Mouse (Mus musculus) stomach, embryonic 14.5 days (tissue): Measurements from ENCODE around the gene Id1. TPM values are rescaled to one million over a fixed set of nuclear protein-coding genes. Genes with fewer than 3 reads are reported as not detected.

ENCODE experiments used
- ATAC-seq: fragments of 200-750 bp; cut with Nextera tagmentation; 2 replicates; pipeline ENCODE4 v1.8.0; 2017; ENCODE audit warnings: low read depth, moderate TSS enrichment; ENCODE audit not compliant: insufficient number of reproducible peaks, insufficient read depth, low FRiP score
- H3K27ac ChIP-seq: fragments of 300-500 bp; sonication (generic); 2 replicates; pipeline ENCODE4 v1.5.1; 2014; ENCODE audit warnings: mild to moderate bottlenecking, low read length, moderate library complexity, mixed read lengths
- H3K27me3 ChIP-seq: fragments of 300-500 bp; sonication (generic); 2 replicates; pipeline ENCODE4 v1.6.1; 2014; ENCODE audit warnings: low read length, control low read depth, mixed read lengths; ENCODE audit not compliant: control insufficient read depth, insufficient read depth
- H3K36me3 ChIP-seq: fragments of 300-500 bp; sonication (generic); 2 replicates; pipeline ENCODE4 v1.6.1; 2014; ENCODE audit warnings: mild to moderate bottlenecking, control low read depth, low read length, moderate library complexity, mixed read lengths; ENCODE audit not compliant: control insufficient read depth, insufficient read depth
- H3K4me1 ChIP-seq: fragments of 300-500 bp; sonication (generic); 2 replicates; pipeline ENCODE4 v1.6.1; 2014; ENCODE audit warnings: low read length, control low read depth, mixed read lengths; ENCODE audit not compliant: control insufficient read depth, insufficient read depth
- H3K4me2 ChIP-seq: fragments of 300-500 bp; sonication (generic); replicated peaks from 2 replicates; pipeline ENCODE4 v1.6.1; 2014; ENCODE audit warnings: low read depth, low read length, control low read depth
- H3K4me3 ChIP-seq: fragments of 300-500 bp; sonication (generic); 2 replicates; pipeline ENCODE4 v1.5.1; 2014; ENCODE audit warnings: low read depth, low read length, control low read depth
- H3K9ac ChIP-seq: fragments of 300-500 bp; sonication (generic); replicated peaks from 2 replicates; pipeline ENCODE4 v1.6.1; 2014; ENCODE audit warnings: low read depth, mild to moderate bottlenecking, control low read depth, low read length, moderate library complexity, mixed read lengths
- H3K9me3 ChIP-seq: fragments of 300-500 bp; sonication (generic); 2 replicates; pipeline ENCODE4 v1.6.1; 2016; ENCODE audit warnings: low read depth, low read length, control low read depth; ENCODE audit not compliant: control insufficient read depth
- WGBS: fragments of 180-500 bp; shearing (Covaris S2); extraction: QIAGEN DNeasy Blood & Tissue Kit; methylation state at CpG from one replicate; pipeline ENCODE4 v1.1.7; 2014; 5-methylcytosine and 5-hydroxymethylcytosine counted together
- polyA plus RNA-seq: library from polyadenylated mRNA; unstranded; fragments of >200 nt; fragmentation: Nextera tagmentation; extraction: Ambion mirVana; gene quantifications from 2 replicates; pipeline ENCODE4 v1.2.1, GENCODE M21; 2014

Id1 gene
- polyA plus RNA-seq, 1 experiment from 2014 or later = 147 TPM

GRCm38 (mm10) chr2:152696476-152697164, 39.4 kb upstream of the Id1 start:
- H3K9me3 ChIP-seq = no peaks in the 10 kb centered on the region
- H3K27ac ChIP-seq = peak overlapping the region; percentile 18; the same call in 1 of the 2 replicates
- no peaks in the 10 kb centered on the region for H3K27me3 ChIP-seq
- H3K4me1 ChIP-seq = peaks cover 10% of the 10 kb centered on the region; the same call in 1 of the 2 replicates
- H3K4me2 ChIP-seq = no peak overlapping the region
- no peak overlapping the region for H3K4me3 ChIP-seq
- WGBS = 43% methylated on average over 20 of the region's 20 CpGs
- H3K36me3 ChIP-seq = peaks cover 59% of the 10 kb centered on the region
- ATAC-seq = peak; percentile 78
- peak overlapping the region; percentile 55 for H3K9ac ChIP-seq

GRCm38 (mm10) chr2:152700138-152700537, 35.9 kb upstream of the Id1 start:
- Histone ChIP-seq H3K9ac (no peak overlapping the region), H3K27me3 (no peaks in the 10 kb centered on the region), H3K4me2 (no peak overlapping the region), H3K27ac (no peak overlapping the region), H3K36me3 (peaks cover 79% of the 10 kb centered on the region), H3K9me3 (no peaks in the 10 kb centered on the region), H3K4me3 (no peak overlapping the region), H3K4me1 (0 out of 2 replicates have a peak, but pooled peaks cover 5% of the 10 kb centered on the region)
- ATAC-seq = no peak
- WGBS = 84% methylated on average over 10 of the region's 10 CpGs

GRCm38 (mm10) chr2:152700725-152701124, 35.3 kb upstream of the Id1 start:
- Histone ChIP-seq H3K9me3 (no peaks in the 10 kb centered on the region), H3K9ac (no peak overlapping the region), H3K27ac (no peak overlapping the region), H3K4me2 (no peak overlapping the region), H3K27me3 (no peaks in the 10 kb centered on the region), H3K36me3 (peaks cover 79% of the 10 kb centered on the region), H3K4me3 (no peak overlapping the region), H3K4me1 (peaks cover 5% of the 10 kb centered on the region; the same call in 1 of the 2 replicates)
- WGBS = 91% methylated on average over 8 of the region's 8 CpGs
- no peak for ATAC-seq

GRCm38 (mm10) chr2:152703596-152704255, 32.3 kb upstream of the Id1 start:
- H3K4me1 ChIP-seq = peaks cover 21% of the 10 kb centered on the region; the same call in 1 of the 2 replicates
- H3K27me3 ChIP-seq = no peaks in the 10 kb centered on the region
- no peak overlapping the region for H3K27ac ChIP-seq

GRCm38 (mm10) chr2:152704256-152704605, 31.8 kb upstream of the Id1 start:
- 89% methylated on average over 5 of the region's 5 CpGs for WGBS
- Histone ChIP-seq H3K9me3 (no peaks in the 10 kb centered on the region), H3K9ac (no peak overlapping the region), H3K4me2 (no peak overlapping the region), H3K27me3 (no peaks in the 10 kb centered on the region), H3K4me3 (no peak overlapping the region), H3K4me1 (peaks cover 21% of the 10 kb centered on the region; the same call in 1 of the 2 replicates), H3K36me3 (peaks cover 57% of the 10 kb centered on the region), H3K27ac (no peak overlapping the region)
- ATAC-seq = no peak

More at GRCm38 (mm10) chr2:152703596-152704255, 32.3 kb upstream of the Id1 start:
- Histone ChIP-seq H3K4me3 (no peak overlapping the region), H3K36me3 (peaks cover 58% of the 10 kb centered on the region), H3K4me2 (no peak overlapping the region), H3K9ac (no peak overlapping the region), H3K9me3 (no peaks in the 10 kb centered on the region)
- WGBS = 91% methylated on average over 21 of the region's 21 CpGs
- no peak for ATAC-seq

- H3K27ac ChIP-seq = no peak overlapping the region
- no peaks in the 10 kb centered on the region for H3K27me3 ChIP-seq
- H3K4me2 ChIP-seq = no peak overlapping the region
- 91% methylated on average over 14 of the region's 14 CpGs for WGBS
- peaks cover 52% of the 10 kb centered on the region for H3K36me3 ChIP-seq
- no peak for ATAC-seq
- H3K9me3 ChIP-seq = no peaks in the 10 kb centered on the region
- peaks cover 25% of the 10 kb centered on the region; the same call in 1 of the 2 replicates for H3K4me1 ChIP-seq
- no peak overlapping the region for H3K4me3 ChIP-seq
- H3K9ac ChIP-seq = no peak overlapping the region
Observed at GRCm38 (mm10) chr2:152704811-152705370, 31.2 kb upstream of the Id1 start.

- peaks cover 25% of the 10 kb centered on the region; the same call in 1 of the 2 replicates for H3K4me1 ChIP-seq
- no peak for ATAC-seq
- H3K27ac ChIP-seq = peak overlapping the region; percentile 58
- H3K27me3 ChIP-seq = no peaks in the 10 kb centered on the region
- 0 out of 2 replicates have a peak overlapping the region, but pooled peaks have one; percentile 1 for H3K9ac ChIP-seq
- H3K4me3 ChIP-seq = no peak overlapping the region
- no peaks in the 10 kb centered on the region for H3K9me3 ChIP-seq
- WGBS = 68% methylated on average over 22 of the region's 22 CpGs
- no peak overlapping the region for H3K4me2 ChIP-seq
- peaks cover 40% of the 10 kb centered on the region for H3K36me3 ChIP-seq
Observed at GRCm38 (mm10) chr2:152705993-152706571, 30.0 kb upstream of the Id1 start.

GRCm38 (mm10) chr2:152707186-152707585, 28.9 kb upstream of the Id1 start:
- Histone ChIP-seq H3K4me2 (peak overlapping the region; percentile 59), H3K9me3 (no peaks in the 10 kb centered on the region), H3K27ac (peak overlapping the region; percentile 91), H3K4me3 (peak overlapping the region; percentile 30), H3K36me3 (peaks cover 29% of the 10 kb centered on the region), H3K4me1 (peaks cover 25% of the 10 kb centered on the region; the same call in 1 of the 2 replicates), H3K27me3 (no peaks in the 10 kb centered on the region), H3K9ac (peak overlapping the region; percentile 55)
- WGBS = 22% methylated on average over 7 of the region's 7 CpGs
- no peak for ATAC-seq
